ENCODE assay signal across 17 mouse cellular contexts in the genomic region with DNA sequence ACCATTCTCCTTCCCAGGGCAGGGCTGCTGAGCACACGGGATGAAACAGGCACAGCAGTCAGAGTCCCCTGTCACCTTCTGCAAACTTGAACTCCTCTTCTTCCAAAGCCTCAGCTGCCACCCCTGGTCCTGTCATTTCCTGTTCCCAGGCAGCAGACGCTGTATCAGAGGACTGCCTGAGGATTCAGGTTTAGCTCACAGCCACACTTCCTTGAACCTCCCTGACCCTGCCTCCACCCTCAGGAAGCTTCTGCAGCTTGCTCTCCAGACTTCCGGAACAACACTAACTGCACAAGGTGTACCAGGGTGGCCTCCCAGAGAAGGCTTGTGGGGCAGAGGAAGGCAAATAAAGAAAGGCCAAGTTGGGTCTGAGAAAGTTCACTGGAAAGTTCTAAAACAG.
DNase-seq lines count a peak whose midpoint lies in the region; ATAC-seq and TF ChIP-seq lines count a peak whose summit lies in the region.
"Had no signal": no experiment of that assay in that cellular context is flagged by ENCODE, and none has a peak within 500 bp of the region (broad histone marks: within the 10 kb centered on the region; RNA-seq: fewer than 3 reads in every experiment).

No protein-coding gene starts in this region.

- peak overlapping the region; percentile 18; the same call in 1 of the 2 replicates for H3K27ac ChIP-seq in forebrain, embryonic 10.5 days
- H3K27ac ChIP-seq in forebrain, embryonic 12.5 days = no peak overlapping the region
- 0 out of 2 replicates have a peak overlapping the region, but pooled peaks have one; percentile 4 for H3K27ac ChIP-seq in kidney, embryonic 14.5 days (ENCODE audit: low read depth, low read length)
- H3K27ac ChIP-seq in lung, embryonic 14.5 days (ENCODE audit: low read depth) = no peak overlapping the region
- H3K27ac ChIP-seq in embryonic facial prominence, embryonic 10.5 days (replicated peaks) = 0 out of 2 replicates have a peak overlapping the region, but pooled peaks have one; percentile 30
- H3K27ac ChIP-seq: hindbrain, embryonic 14.5 days; intestine, embryonic 15.5 days; liver, embryonic 14.5 days; stomach, embryonic 15.5 days had no signal

- no peaks in the 10 kb centered on the region for H3K9me3 ChIP-seq in forebrain, embryonic 10.5 days
- no peaks in the 10 kb centered on the region for H3K9me3 ChIP-seq in forebrain, embryonic 12.5 days
- H3K9me3 ChIP-seq in kidney, embryonic 14.5 days (ENCODE audit: control insufficient read depth, low read length) = no peaks in the 10 kb centered on the region
- no peaks in the 10 kb centered on the region for H3K9me3 ChIP-seq in lung, embryonic 14.5 days (ENCODE audit: low read depth, low read length)
- H3K9me3 ChIP-seq in embryonic facial prominence, embryonic 10.5 days = no peaks in the 10 kb centered on the region
- H3K9me3 ChIP-seq: intestine, embryonic 15.5 days; stomach, embryonic 15.5 days had no signal

- DNase-seq in forebrain, embryonic 10.5 days (ENCODE audit: extremely low spot score, low spot score) = no peak
- DNase-seq in kidney, adult 8-10 months = no peak
- peak; percentile 38 for DNase-seq in lung, embryonic 14.5 days
- no peak for DNase-seq in lung, postnatal 14 days
- DNase-seq in embryonic facial prominence, embryonic 10.5 days (ENCODE audit: low spot score) = peak; percentile 15
- DNase-seq in left cerebral cortex, adult 8-10 months (ENCODE audit: low spot score in 2 of 2) = no peak
- DNase-seq: adrenal gland, adult 2 months; cerebellum, adult 18-20 months; cerebellum, postnatal 36 days; gastrocnemius, postnatal 10 days had no signal

- no peak for TF ChIP-seq CTCF in lung, embryonic 14.5 days (IDR thresholded peaks at IDR 0.05; ENCODE audit: low read depth)

- ATAC-seq in forebrain, embryonic 12.5 days (ENCODE audit: low FRiP score) = no peak
- no peak for ATAC-seq in kidney, embryonic 14.5 days (ENCODE audit: low FRiP score, low TSS enrichment)
- ATAC-seq in lung, embryonic 14.5 days (ENCODE audit: insufficient read depth) = peak; percentile 35; the same call in 1 of the 2 replicates
- ATAC-seq: intestine, embryonic 15.5 days had no signal

- peaks cover 11% of the 10 kb centered on the region for H3K4me1 ChIP-seq in forebrain, embryonic 10.5 days
- H3K4me1 ChIP-seq in forebrain, embryonic 12.5 days = peaks cover 6% of the 10 kb centered on the region; the same call in 1 of the 2 replicates
- no peaks in the 10 kb centered on the region for H3K4me1 ChIP-seq in kidney, embryonic 14.5 days (ENCODE audit: control insufficient read depth, insufficient read depth, low read length)
- no peaks in the 10 kb centered on the region for H3K4me1 ChIP-seq in lung, embryonic 14.5 days (ENCODE audit: insufficient read depth)
- peaks cover 15% of the 10 kb centered on the region for H3K4me1 ChIP-seq in embryonic facial prominence, embryonic 10.5 days
- H3K4me1 ChIP-seq: intestine, embryonic 15.5 days; stomach, embryonic 15.5 days had no signal

- no peaks in the 10 kb centered on the region for H3K36me3 ChIP-seq in forebrain, embryonic 10.5 days (replicated peaks)
- H3K36me3 ChIP-seq in forebrain, embryonic 12.5 days (replicated peaks) = no peaks in the 10 kb centered on the region
- no peaks in the 10 kb centered on the region for H3K36me3 ChIP-seq in kidney, embryonic 14.5 days (ENCODE audit: control insufficient read depth, insufficient read depth, low read length)
- no peaks in the 10 kb centered on the region for H3K36me3 ChIP-seq in lung, embryonic 14.5 days (ENCODE audit: insufficient read depth)
- H3K36me3 ChIP-seq in embryonic facial prominence, embryonic 10.5 days (replicated peaks) = no peaks in the 10 kb centered on the region
- H3K36me3 ChIP-seq: intestine, embryonic 15.5 days; stomach, embryonic 15.5 days had no signal

- H3K27me3 ChIP-seq in forebrain, embryonic 10.5 days (ENCODE audit: poor library complexity, severe bottlenecking) = no peaks in the 10 kb centered on the region
- H3K27me3 ChIP-seq in forebrain, embryonic 12.5 days = no peaks in the 10 kb centered on the region
- H3K27me3 ChIP-seq in kidney, embryonic 14.5 days (ENCODE audit: control insufficient read depth, insufficient read depth, low read length) = no peaks in the 10 kb centered on the region
- no peaks in the 10 kb centered on the region for H3K27me3 ChIP-seq in lung, embryonic 14.5 days (ENCODE audit: insufficient read depth, low read length)
- no peaks in the 10 kb centered on the region for H3K27me3 ChIP-seq in embryonic facial prominence, embryonic 10.5 days (replicated peaks; ENCODE audit: low read depth, poor library complexity, severe bottlenecking)
- H3K27me3 ChIP-seq: intestine, embryonic 15.5 days; stomach, embryonic 15.5 days had no signal

- no peak overlapping the region for H3K4me3 ChIP-seq in forebrain, embryonic 10.5 days
- H3K4me3 ChIP-seq in forebrain, embryonic 12.5 days (replicated peaks) = no peak overlapping the region
- H3K4me3 ChIP-seq in kidney, embryonic 14.5 days (ENCODE audit: low read length) = no peak overlapping the region
- H3K4me3 ChIP-seq in lung, embryonic 14.5 days (ENCODE audit: low read depth, low read length) = no peak overlapping the region
- H3K4me3 ChIP-seq in embryonic facial prominence, embryonic 10.5 days = no peak overlapping the region
- H3K4me3 ChIP-seq: intestine, embryonic 15.5 days; stomach, embryonic 15.5 days had no signal

- 73% methylated on average over 3 of the region's 3 CpGs for WGBS in forebrain, embryonic 10.5 days
- WGBS in forebrain, embryonic 12.5 days = 84% methylated on average over 3 of the region's 3 CpGs
- 40% methylated on average over 3 of the region's 3 CpGs for WGBS in kidney, embryonic 14.5 days
- 48% methylated on average over 3 of the region's 3 CpGs for whole genome bisulfite sequencing in lung, embryonic 14.5 days
- 55% methylated on average over 3 of the region's 3 CpGs for WGBS in embryonic facial prominence, embryonic 10.5 days

- no peak overlapping the region for H3K4me2 ChIP-seq in forebrain, embryonic 12.5 days
- H3K4me2 ChIP-seq in kidney, embryonic 14.5 days (replicated peaks; ENCODE audit: low read depth, low read length) = no peak overlapping the region
- no peak overlapping the region for H3K4me2 ChIP-seq in lung, embryonic 14.5 days
- H3K4me2 ChIP-seq: heart, embryonic 11.5 days; hindbrain, embryonic 14.5 days; intestine, embryonic 15.5 days; stomach, embryonic 15.5 days had no signal

- H3K9ac ChIP-seq in forebrain, embryonic 12.5 days = no peak overlapping the region
- no peak overlapping the region for H3K9ac ChIP-seq in kidney, embryonic 14.5 days (ENCODE audit: low read depth, low read length)
- no peak overlapping the region for H3K9ac ChIP-seq in lung, embryonic 14.5 days
- H3K9ac ChIP-seq: hindbrain, embryonic 14.5 days; intestine, embryonic 15.5 days; liver, embryonic 14.5 days; stomach, embryonic 15.5 days had no signal

Comparison
In these comparisons a context has a peak if more than half of its experiments do, and no peak if none do; other contexts are left out.
1. DNase-seq: peak in lung, embryonic 14.5 days (single experiment) and embryonic facial prominence, embryonic 10.5 days (single experiment); none in forebrain, embryonic 10.5 days (single experiment), kidney, adult 8-10 months (0 of 2), lung, postnatal 14 days (single experiment) and left cerebral cortex, adult 8-10 months (0 of 2).
2. H3K27ac ChIP-seq: peak in forebrain, embryonic 10.5 days (single experiment), kidney, embryonic 14.5 days (single experiment) and embryonic facial prominence, embryonic 10.5 days (single experiment); none in forebrain, embryonic 12.5 days (single experiment) and lung, embryonic 14.5 days (single experiment).